Mouse (Mus musculus) limb, embryonic 15.5 days (tissue): ENCODE data around the gene Mtmr1. TPM values are rescaled to one million over a fixed set of nuclear protein-coding genes. Genes with fewer than 3 reads are reported as not detected.
"Not testable (repeated sequence)": the region's sequence is repeated elsewhere in the genome, so short reads cannot be mapped to it uniquely, and the experiment has no call there.

Source experiments
- ATAC-seq: fragments of 200-750 bp; cut with Nextera tagmentation; 2 replicates; pipeline ENCODE4 v1.8.0; 2017; ENCODE audit warnings: low read depth, moderate TSS enrichment; ENCODE audit not compliant: insufficient number of reproducible peaks, low FRiP score, low TSS enrichment
- H3K27ac ChIP-seq: fragments of 300-500 bp; sonication (generic); 2 replicates; pipeline ENCODE4 v1.5.1; 2015; ENCODE audit warnings: moderate library complexity, mild to moderate bottlenecking, inconsistent platforms
- H3K27me3 ChIP-seq: fragments of 300-500 bp; sonication (generic); 2 replicates; pipeline ENCODE4 v1.6.1; 2015; ENCODE audit warnings: inconsistent platforms
- H3K36me3 ChIP-seq: fragments of 300-500 bp; sonication (generic); 2 replicates; pipeline ENCODE4 v1.6.1; 2015; ENCODE audit warnings: inconsistent platforms
- H3K4me1 ChIP-seq: fragments of 300-500 bp; sonication (generic); 2 replicates; pipeline ENCODE4 v1.6.1; 2015; ENCODE audit warnings: inconsistent platforms
- H3K4me2 ChIP-seq: fragments of 300-500 bp; sonication (generic); 2 replicates; pipeline ENCODE4 v1.6.1; 2015; ENCODE audit warnings: mild to moderate bottlenecking, inconsistent platforms
- H3K4me3 ChIP-seq: fragments of 300-500 bp; sonication (generic); 2 replicates; pipeline ENCODE4 v1.5.1; 2015; ENCODE audit warnings: mild to moderate bottlenecking, inconsistent platforms
- H3K9ac ChIP-seq: fragments of 300-500 bp; sonication (generic); 2 replicates; pipeline ENCODE4 v1.6.1; 2015; ENCODE audit warnings: inconsistent platforms
- H3K9me3 ChIP-seq: fragments of 300-500 bp; sonication (generic); 2 replicates; pipeline ENCODE4 v1.6.1; 2016; ENCODE audit warnings: inconsistent platforms
- WGBS: fragments of 180-500 bp; shearing (Covaris S2); methylation state at CpG from one replicate; pipeline ENCODE4 v1.1.7; 2015; 5-methylcytosine and 5-hydroxymethylcytosine counted together
- polyA plus RNA-seq: library from polyadenylated mRNA; unstranded; fragments of >200 nt; fragmentation: Nextera tagmentation; extraction: Ambion mirVana; gene quantifications from 2 replicates; pipeline ENCODE4 v1.2.1, GENCODE M21; 2015

Gene Mtmr1
- 12.0 and 14.8 TPM in 2 replicates for polyA plus RNA-seq

DNA sequence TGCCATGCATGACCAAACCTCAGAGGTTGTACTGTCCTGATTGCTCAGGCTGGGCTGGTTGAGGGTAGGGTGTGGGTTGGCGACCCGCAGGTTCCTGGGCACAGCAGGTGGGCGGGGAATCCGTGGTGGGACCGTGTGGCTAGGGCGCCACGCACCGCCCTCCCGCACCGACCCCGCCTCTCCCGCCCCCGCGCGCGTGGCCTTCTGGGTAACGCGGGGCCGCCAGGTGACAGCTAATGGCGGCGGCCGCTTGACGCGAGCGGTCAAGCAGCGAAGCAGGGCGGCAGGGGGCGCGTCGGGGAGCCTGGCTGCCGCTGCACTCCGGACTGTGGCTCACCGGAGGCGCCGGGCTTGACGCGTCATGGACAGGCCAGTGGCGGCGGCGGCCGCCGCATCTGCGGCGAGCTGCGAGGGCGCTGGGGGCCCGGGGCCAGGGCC lies at the start of gene Mtmr1:
Gene Mtmr1 (plus strand): TSS at position 207 of the 438 bp plus-strand sequence.
- no peaks in the 10 kb centered on the region for H3K9me3 ChIP-seq
- whole genome bisulfite sequencing, result 13% methylated on average over 34 of the region's 47 CpGs
- ATAC-seq, result peak; percentile 82
- peak within 1 kb of the TSS; percentile 50 for H3K27ac ChIP-seq
- H3K36me3 ChIP-seq, result no peaks in the 10 kb centered on the region
- H3K4me1 ChIP-seq, result no peaks in the 10 kb centered on the region
- no peaks in the 10 kb centered on the region for H3K27me3 ChIP-seq
- peak within 1 kb of the TSS; percentile 63 for H3K4me3 ChIP-seq
- H3K4me2 ChIP-seq, result peak within 1 kb of the TSS; percentile 58
- peak within 1 kb of the TSS; percentile 40 for H3K9ac ChIP-seq

DNA sequence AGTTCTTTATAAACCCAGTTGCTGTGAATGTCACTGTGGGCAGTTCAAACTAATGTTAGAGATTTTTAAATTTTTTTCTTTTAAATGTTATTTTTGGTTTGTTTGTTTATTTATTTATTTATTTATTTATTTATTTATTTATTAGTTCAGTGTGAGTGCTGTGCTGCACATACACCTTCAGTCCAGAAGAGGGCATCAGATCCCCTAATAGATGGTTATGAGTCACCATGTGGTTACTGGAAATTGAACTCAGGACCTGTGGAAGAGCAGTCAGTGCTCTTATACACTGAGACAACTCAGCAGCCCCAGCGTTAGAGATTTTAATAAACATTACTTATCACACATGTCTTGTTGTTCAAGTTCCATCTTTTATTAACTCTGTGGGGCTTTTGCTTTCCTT lies 12.5 kb upstream of the Mtmr1 start:
- ATAC-seq, result no peak
- Histone ChIP-seq H3K9ac (no peak overlapping the region), H3K36me3 (no peaks in the 10 kb centered on the region), H3K27me3 (no peaks in the 10 kb centered on the region), H3K4me2 (no peak overlapping the region), H3K27ac (no peak overlapping the region), H3K9me3 (no peaks in the 10 kb centered on the region), H3K4me1 (no peaks in the 10 kb centered on the region), H3K4me3 (no peak overlapping the region)
- WGBS, result 82% methylated on average over 1 of the region's 1 CpGs

DNA sequence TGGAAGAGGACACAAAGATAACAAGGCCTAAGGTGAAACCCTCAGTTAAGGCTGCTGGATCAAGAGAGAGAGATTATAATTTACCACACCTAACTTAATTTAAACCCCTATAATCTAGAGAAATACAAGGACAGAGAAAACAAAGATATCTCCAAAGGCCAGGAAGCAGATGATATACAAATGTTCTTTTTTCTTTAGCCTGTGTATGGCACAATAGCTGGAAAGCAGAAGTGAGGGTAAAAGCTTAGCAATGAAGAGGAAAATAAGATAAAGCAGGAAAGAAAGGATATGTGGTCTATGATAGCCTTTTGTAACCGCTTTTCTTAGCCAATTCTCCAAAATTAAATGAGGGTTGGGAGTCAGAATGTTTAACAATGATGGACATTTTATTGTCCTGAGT lies 9.2 kb upstream of the Mtmr1 start:
- 76% methylated on average over 1 of the region's 1 CpGs for WGBS
- no peak overlapping the region for H3K4me2 ChIP-seq

DNA sequence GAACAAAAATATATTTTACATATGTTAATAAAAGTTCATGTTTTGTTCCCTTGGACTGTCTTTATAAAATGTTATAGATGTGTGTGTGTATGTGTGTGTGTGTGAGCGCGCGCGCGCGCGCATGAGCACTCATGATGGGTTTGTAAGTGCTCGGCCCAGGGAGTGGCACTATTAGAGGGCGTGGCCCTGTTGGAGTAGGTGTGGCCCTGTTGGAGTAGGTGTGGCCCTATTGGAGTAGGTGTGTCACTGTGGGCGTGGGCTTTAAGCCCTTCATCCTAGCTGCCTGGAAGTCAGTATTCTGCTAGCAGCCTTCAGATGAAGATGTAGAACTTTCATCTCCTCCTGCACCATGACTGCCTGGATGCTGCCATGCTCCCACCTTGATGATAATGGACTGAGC lies 2.8 kb upstream of the Mtmr1 start:
- not testable (repeated sequence) for H3K27ac ChIP-seq, H3K36me3 ChIP-seq, H3K4me3 ChIP-seq, H3K9ac ChIP-seq, H3K4me2 ChIP-seq, ATAC-seq, H3K27me3 ChIP-seq, H3K4me1 ChIP-seq, H3K9me3 ChIP-seq
- WGBS, result 89% methylated on average over 10 of the region's 10 CpGs

More for the DNA sequence above, 9.2 kb upstream of the Mtmr1 start:
- H3K36me3 ChIP-seq, result no peaks in the 10 kb centered on the region
- H3K9ac ChIP-seq, result no peak overlapping the region
- no peaks in the 10 kb centered on the region for H3K4me1 ChIP-seq
- no peak overlapping the region for H3K27ac ChIP-seq
- no peaks in the 10 kb centered on the region for H3K9me3 ChIP-seq
- H3K4me3 ChIP-seq, result no peak overlapping the region
- H3K27me3 ChIP-seq, result no peaks in the 10 kb centered on the region
- ATAC-seq, result no peak

DNA sequence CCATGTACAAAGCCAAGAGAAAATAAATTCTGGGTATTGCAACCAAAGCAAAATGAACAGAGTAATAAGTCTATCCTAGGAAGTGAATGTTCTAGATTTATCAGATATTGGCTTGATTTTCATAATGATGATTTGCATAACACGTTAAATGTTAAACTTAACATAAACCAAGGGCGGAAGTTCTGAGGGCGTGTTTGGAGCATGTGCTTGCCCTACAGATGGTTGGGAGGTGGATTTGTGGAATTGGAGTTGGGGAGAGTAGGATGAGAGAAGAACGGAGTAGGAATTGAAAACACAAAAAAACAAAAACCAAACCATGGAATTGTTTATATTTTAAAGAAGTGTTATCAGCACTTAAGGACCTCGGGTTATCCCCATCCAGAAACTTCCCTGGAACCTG lies 498 bp upstream of the Mtmr1 start:
- H3K4me2 ChIP-seq, result peak overlapping the region; percentile 58
- no peak overlapping the region for H3K27ac ChIP-seq
- no peaks in the 10 kb centered on the region for H3K9me3 ChIP-seq
- WGBS, result 62% methylated on average over 5 of the region's 5 CpGs
- H3K4me3 ChIP-seq, result peak overlapping the region; percentile 63
- H3K9ac ChIP-seq, result no peak overlapping the region
- no peaks in the 10 kb centered on the region for H3K36me3 ChIP-seq
- no peaks in the 10 kb centered on the region for H3K27me3 ChIP-seq
- no peak for ATAC-seq
- no peaks in the 10 kb centered on the region for H3K4me1 ChIP-seq

DNA sequence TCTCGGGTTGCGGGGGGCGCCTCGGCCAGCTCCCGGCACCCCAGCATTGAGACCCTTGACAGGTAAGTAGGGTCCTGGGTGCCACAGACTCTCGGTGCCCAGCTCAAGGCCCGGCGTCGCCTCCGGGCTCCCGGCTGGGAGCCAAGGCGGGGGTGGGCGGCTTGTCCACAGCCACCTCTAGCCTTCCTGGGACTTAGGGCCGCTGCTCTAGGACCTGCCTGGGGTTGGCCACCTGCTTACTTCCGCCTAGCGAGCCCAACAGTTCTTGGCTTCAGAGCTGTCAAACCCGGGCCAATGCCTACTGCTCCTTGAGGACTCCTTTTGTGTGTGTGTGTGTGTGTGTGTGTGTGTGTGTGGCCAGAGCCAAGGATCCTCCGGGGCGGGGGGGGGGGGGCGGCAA lies 451 bp downstream of the Mtmr1 start:
- Histone ChIP-seq H3K27ac (peak overlapping the region; percentile 50), H3K36me3 (no peaks in the 10 kb centered on the region), H3K27me3 (no peaks in the 10 kb centered on the region), H3K9me3 (no peaks in the 10 kb centered on the region), H3K9ac (peak overlapping the region; percentile 40), H3K4me3 (peak overlapping the region; percentile 63), H3K4me2 (peak overlapping the region; percentile 58), H3K4me1 (no peaks in the 10 kb centered on the region)
- WGBS, result 16% methylated on average over 19 of the region's 20 CpGs
- ATAC-seq, result peak; percentile 55; the same call in 1 of the 2 replicates

DNA sequence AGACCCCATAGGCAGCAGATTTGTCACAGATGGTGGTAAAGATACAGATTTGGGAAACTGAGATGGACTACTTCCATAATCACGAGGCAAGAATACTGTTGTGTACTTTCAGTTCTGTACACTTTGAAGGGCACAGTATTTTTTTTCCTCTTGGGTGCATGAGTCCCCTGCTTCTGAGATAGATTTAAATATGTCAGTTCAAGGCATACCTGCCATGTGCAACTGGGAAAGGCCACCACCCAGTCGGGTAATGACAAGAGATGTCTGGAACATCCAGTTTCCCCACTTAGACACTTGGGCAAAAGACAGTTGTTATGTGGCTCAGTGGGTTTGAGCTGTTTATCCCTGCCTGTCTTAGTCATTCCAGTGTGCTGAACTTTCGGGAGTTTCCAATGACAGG lies 950 bp downstream of the Mtmr1 start:
- no peak overlapping the region for H3K9ac ChIP-seq

DNA sequence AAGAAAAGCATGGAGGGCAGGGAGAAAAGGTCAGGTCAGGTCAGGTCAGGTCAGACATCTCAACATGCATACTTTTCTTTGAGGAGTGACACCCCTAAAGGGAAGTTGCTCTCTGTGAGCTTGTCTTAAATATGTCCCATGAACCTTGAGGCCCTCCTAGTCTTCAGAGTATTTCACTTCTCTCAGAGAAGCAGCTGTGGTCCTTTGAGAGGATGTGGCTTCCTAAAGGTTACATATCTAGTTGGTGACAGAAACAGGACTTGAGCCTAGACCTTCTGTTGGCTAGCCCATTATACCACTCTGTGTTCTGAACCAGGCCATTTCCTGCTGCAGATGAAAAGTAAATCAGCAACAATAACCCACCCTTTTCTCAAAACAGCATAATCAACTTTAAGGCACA lies 2.4 kb downstream of the Mtmr1 start:
- Histone ChIP-seq H3K27ac (no peak overlapping the region), H3K4me3 (no peak overlapping the region), H3K36me3 (no peaks in the 10 kb centered on the region)

More for the DNA sequence above, 950 bp downstream of the Mtmr1 start:
- ATAC-seq, result no peak
- Histone ChIP-seq H3K4me1 (no peaks in the 10 kb centered on the region), H3K9me3 (no peaks in the 10 kb centered on the region), H3K27ac (no peak overlapping the region), H3K27me3 (no peaks in the 10 kb centered on the region), H3K4me2 (peak overlapping the region; percentile 58), H3K36me3 (no peaks in the 10 kb centered on the region), H3K4me3 (peak overlapping the region; percentile 63)
- 64% methylated on average over 3 of the region's 3 CpGs for WGBS

DNA sequence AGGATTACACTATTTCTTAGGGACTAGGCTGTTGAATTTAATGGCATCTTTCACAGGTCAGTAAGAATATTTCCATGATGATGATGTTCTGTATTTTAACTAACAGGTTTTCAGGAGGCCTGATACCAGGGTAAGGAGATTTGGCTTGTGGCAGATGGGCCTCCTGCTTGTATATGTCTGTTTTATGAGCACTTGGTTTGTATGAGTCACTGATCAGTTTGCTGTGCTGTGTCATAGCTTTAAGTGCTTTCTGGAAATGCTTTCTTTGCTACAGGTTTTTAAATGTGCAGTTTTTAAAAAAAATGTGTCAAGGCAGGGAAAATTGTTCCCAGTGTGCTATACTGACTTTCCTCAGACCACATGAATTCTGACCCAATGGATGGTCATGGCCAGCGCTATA lies 12.2 kb downstream of the Mtmr1 start:
- no peaks in the 10 kb centered on the region for H3K27me3 ChIP-seq
- 97% methylated on average over 1 of the region's 1 CpGs for WGBS
- no peaks in the 10 kb centered on the region for H3K9me3 ChIP-seq
- H3K4me3 ChIP-seq, result no peak overlapping the region
- no peak overlapping the region for H3K27ac ChIP-seq
- no peaks in the 10 kb centered on the region for H3K4me1 ChIP-seq
- ATAC-seq, result no peak
- no peaks in the 10 kb centered on the region for H3K36me3 ChIP-seq
- no peak overlapping the region for H3K9ac ChIP-seq
- no peak overlapping the region for H3K4me2 ChIP-seq

More for the DNA sequence above, 2.4 kb downstream of the Mtmr1 start:
- Histone ChIP-seq H3K4me2 (no peak overlapping the region), H3K9ac (no peak overlapping the region), H3K4me1 (no peaks in the 10 kb centered on the region), H3K27me3 (no peaks in the 10 kb centered on the region), H3K9me3 (no peaks in the 10 kb centered on the region)
- ATAC-seq, result no peak

DNA sequence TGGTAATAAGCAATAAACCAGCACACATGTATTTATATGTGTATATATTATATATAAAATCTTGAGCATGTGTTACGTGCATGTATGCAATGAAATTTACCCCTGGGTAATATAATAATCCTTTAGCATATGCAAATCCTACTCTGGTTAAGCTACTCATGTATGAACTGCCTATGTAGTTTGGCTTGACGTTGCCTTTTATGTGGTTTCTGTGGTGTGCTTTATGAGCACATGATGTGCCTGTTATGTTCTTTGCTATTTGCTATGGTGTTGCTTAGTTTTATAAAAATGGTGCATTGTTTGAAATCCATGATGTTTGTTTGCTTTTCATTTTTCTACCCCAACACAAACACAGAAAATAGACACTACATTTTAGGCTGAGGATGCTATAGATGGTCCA lies 13.9 kb downstream of the Mtmr1 start:
- Histone ChIP-seq H3K4me2 (no peak overlapping the region), H3K4me1 (no peaks in the 10 kb centered on the region), H3K9ac (no peak overlapping the region), H3K27ac (no peak overlapping the region), H3K4me3 (no peak overlapping the region), H3K36me3 (no peaks in the 10 kb centered on the region), H3K27me3 (no peaks in the 10 kb centered on the region), H3K9me3 (no peaks in the 10 kb centered on the region)
- no peak for ATAC-seq
- 75% methylated on average over 2 of the region's 2 CpGs for WGBS

DNA sequence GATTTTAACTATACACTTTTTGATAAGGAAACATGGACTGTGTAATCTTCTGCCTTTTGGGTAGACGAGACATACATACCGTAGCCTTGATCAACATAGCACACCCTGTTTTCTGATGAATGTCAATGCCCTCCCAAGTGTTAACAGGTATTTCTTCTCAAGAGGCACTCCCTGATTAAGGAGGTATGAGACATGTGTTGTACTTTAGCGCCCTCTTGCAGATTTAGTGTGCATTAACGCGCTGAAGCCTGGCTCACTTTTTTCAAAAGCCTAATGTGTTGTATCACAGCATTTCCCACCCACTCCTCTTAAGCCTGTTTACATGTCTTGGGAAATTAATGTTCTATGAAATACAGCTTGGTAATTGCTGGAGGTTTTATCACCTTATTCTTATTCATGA lies 17.0 kb downstream of the Mtmr1 start:
- Histone ChIP-seq H3K4me2 (no peak overlapping the region), H3K9ac (no peak overlapping the region), H3K27me3 (no peaks in the 10 kb centered on the region), H3K36me3 (no peaks in the 10 kb centered on the region), H3K4me3 (no peak overlapping the region), H3K27ac (no peak overlapping the region), H3K9me3 (no peaks in the 10 kb centered on the region), H3K4me1 (no peaks in the 10 kb centered on the region)
- WGBS, result 49% methylated on average over 5 of the region's 5 CpGs
- no peak for ATAC-seq

DNA sequence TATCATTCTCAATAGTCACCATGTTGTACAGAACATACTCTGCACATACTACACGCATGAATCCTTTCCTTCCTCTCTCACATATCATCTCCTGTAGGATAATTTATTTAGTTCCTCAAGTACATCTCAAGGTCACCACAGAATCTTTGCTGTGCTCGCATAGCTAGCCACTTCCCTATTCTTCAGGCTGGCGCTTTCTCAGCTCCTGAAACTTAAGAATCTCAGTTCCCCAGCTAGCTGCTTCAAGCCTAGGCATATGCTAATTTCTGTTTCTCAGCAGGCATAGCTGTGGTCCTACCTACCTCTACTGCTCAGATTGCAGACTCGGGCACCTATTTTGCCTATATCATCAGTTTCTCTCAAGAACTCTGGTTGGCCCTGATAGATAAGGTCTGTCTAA lies 31.8 kb downstream of the Mtmr1 start:
- 73% methylated on average over 4 of the region's 4 CpGs for WGBS
- H3K4me1 ChIP-seq, result no peaks in the 10 kb centered on the region
- no peak overlapping the region for H3K9ac ChIP-seq
- no peaks in the 10 kb centered on the region for H3K36me3 ChIP-seq
- ATAC-seq, result no peak
- no peaks in the 10 kb centered on the region for H3K9me3 ChIP-seq
- H3K4me3 ChIP-seq, result no peak overlapping the region
- H3K27ac ChIP-seq, result no peak overlapping the region
- H3K27me3 ChIP-seq, result no peaks in the 10 kb centered on the region
- H3K4me2 ChIP-seq, result no peak overlapping the region

DNA sequence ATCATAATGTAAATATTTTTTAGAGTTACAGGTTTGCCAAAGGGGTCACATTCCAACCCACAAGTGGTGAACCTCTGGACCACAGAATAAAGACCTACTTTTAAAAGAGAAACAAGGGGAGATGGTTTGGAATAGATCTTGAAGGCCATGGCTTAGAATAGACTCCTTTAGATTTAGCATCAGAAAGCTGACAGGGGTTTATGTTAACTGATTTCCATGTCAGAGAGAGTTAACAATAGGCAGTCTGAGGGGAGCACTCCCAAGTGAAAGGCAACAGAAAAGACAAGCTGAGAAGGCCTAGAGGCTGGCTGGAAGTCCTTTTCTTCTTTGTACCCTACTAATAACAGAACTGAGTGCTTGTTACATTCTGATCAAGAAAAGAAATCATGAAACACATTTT lies 41.7 kb downstream of the Mtmr1 start:
- ATAC-seq, result no peak
- H3K36me3 ChIP-seq, result no peaks in the 10 kb centered on the region
- H3K27ac ChIP-seq, result no peak overlapping the region
- no peak overlapping the region for H3K9ac ChIP-seq
- no peaks in the 10 kb centered on the region for H3K4me1 ChIP-seq
- no peaks in the 10 kb centered on the region for H3K9me3 ChIP-seq
- no peak overlapping the region for H3K4me2 ChIP-seq
- H3K27me3 ChIP-seq, result no peaks in the 10 kb centered on the region
- no peak overlapping the region for H3K4me3 ChIP-seq
